Mouse (Mus musculus): ENCODE measurements around the gene P4ha3. TPM values are rescaled to one million over a fixed set of nuclear protein-coding genes. Genes with fewer than 3 reads are reported as not detected.
A peak's percentile ranks its signal among the peaks of the same experiment; 100 is the strongest.

The P4ha3 gene
- polyA plus RNA-seq, 1 experiment from 2014 or later, result 0.76 TPM

DNA sequence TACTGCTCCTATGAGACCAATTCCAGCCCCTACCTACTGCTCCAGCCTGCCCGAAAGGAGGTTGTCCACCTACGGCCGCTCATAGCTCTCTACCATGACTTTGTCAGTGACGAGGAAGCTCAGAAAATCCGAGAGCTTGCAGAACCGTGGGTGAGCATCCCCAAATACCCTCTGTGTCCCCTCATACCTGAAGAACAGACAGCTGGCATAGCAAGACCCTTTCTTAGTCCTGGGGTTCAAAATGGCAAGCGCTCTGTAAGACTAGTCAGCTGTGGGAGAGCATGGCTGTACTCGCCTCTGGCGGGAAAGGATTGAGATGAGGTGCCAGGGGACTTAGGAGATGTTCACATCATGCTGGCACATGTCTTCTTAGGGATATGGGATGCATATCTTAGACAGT, 20.6 kb downstream of the P4ha3 start:
- WGBS (ENCODE audit: insufficient replicate concordance), result 78% methylated on average over 9 of the region's 9 CpGs
- peaks cover 21% of the 10 kb centered on the region for H3K4me1 ChIP-seq (replicated peaks)

GRCm38 (mm10) chr7:100307872-100308653, 22.7 kb downstream of the P4ha3 start:
- peaks cover 21% of the 10 kb centered on the region for H3K4me1 ChIP-seq (replicated peaks)
- H3K9ac ChIP-seq, result no peak overlapping the region
- H3K4me3 ChIP-seq (replicated peaks), result no peak overlapping the region
- no peak for DNase-seq
- WGBS (ENCODE audit: insufficient replicate concordance), result 62% methylated on average over 6 of the region's 6 CpGs
- H3K27ac ChIP-seq, result no peak overlapping the region
- ATAC-seq (ENCODE audit: low read depth), result no peak
- no peak overlapping the region for H3K4me2 ChIP-seq
- H3K36me3 ChIP-seq, result no peaks in the 10 kb centered on the region
- no peaks in the 10 kb centered on the region for H3K27me3 ChIP-seq
- H3K9me3 ChIP-seq (replicated peaks), result no peaks in the 10 kb centered on the region

More for the DNA sequence above, 20.6 kb downstream of the P4ha3 start:
- Histone ChIP-seq H3K36me3 (no peaks in the 10 kb centered on the region), H3K27ac (no peak overlapping the region), H3K9ac (no peak overlapping the region), H3K9me3 (replicated peaks) (no peaks in the 10 kb centered on the region), H3K27me3 (no peaks in the 10 kb centered on the region), H3K4me3 (replicated peaks) (no peak overlapping the region), H3K4me2 (no peak overlapping the region)
- ATAC-seq (ENCODE audit: low read depth), result no peak
- DNase-seq, result no peak

GRCm38 (mm10) chr7:100309216-100309615, 23.9 kb downstream of the P4ha3 start:
- no peaks in the 10 kb centered on the region for H3K27me3 ChIP-seq
- H3K27ac ChIP-seq, result no peak overlapping the region
- 50% methylated on average over 1 of the region's 1 CpGs for WGBS (ENCODE audit: insufficient replicate concordance)
- H3K9me3 ChIP-seq (replicated peaks), result no peaks in the 10 kb centered on the region
- DNase-seq, result no peak
- H3K4me2 ChIP-seq, result no peak overlapping the region
- no peak overlapping the region for H3K9ac ChIP-seq
- peaks cover 24% of the 10 kb centered on the region for H3K4me1 ChIP-seq (replicated peaks)
- H3K36me3 ChIP-seq, result no peaks in the 10 kb centered on the region
- ATAC-seq (ENCODE audit: low read depth), result peak; percentile 47; the same call in 1 of the 2 replicates
- H3K4me3 ChIP-seq (replicated peaks), result no peak overlapping the region

DNA sequence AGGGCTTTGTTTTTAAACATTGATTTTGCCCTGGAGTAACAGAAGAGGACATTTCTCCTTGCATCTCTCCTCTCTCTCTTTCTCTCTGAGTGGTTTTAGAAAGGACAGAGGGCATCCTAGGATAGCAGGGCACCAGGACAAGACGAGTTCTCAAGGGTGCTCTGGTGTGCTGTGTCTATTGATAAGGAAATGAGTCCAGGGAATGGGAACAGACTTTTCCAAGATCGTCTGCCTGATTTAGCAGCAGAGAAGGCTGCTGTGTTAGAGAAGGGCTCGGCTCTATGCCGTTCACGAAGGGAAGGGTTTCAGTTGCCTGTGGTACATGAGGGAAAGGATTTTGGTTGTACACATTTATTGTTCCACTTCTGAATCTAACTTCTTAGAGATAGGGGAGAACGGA, 24.4 kb downstream of the P4ha3 start:
- no peak overlapping the region for H3K4me3 ChIP-seq (replicated peaks)
- ATAC-seq (ENCODE audit: low read depth) (no peak), DNase-seq (no peak)
- no peak overlapping the region; the same call in 1 of the 2 replicates for H3K9ac ChIP-seq
- H3K36me3 ChIP-seq, result no peaks in the 10 kb centered on the region
- no peak overlapping the region for H3K4me2 ChIP-seq
- H3K27me3 ChIP-seq, result no peaks in the 10 kb centered on the region
- no peak overlapping the region; the same call in 1 of the 2 replicates for H3K27ac ChIP-seq
- WGBS (ENCODE audit: insufficient replicate concordance), result 38% methylated on average over 6 of the region's 6 CpGs
- H3K4me1 ChIP-seq (replicated peaks), result peaks cover 24% of the 10 kb centered on the region
- H3K9me3 ChIP-seq (replicated peaks), result no peaks in the 10 kb centered on the region

DNA sequence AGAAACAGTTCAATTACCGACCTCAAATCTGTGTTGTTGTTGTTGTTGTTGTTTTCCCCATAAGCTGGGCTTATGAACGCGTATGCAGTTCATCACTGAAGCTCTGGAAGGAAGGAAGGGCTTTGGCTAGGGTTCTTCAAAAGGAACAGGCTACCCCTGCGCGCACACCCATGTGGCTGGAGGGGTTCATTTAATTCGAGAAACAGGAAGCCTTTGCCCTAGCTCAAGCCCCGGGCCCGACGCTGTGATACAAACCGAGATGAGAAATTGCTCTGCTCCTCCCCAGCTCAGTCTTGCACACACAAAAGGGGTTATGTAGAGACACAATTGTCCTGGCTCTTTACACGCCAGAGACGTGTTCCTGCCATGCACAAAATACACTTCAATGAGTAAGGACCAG, 25.0 kb downstream of the P4ha3 start:
- H3K36me3 ChIP-seq, result no peaks in the 10 kb centered on the region
- no peaks in the 10 kb centered on the region for H3K27me3 ChIP-seq
- DNase-seq (no peak), ATAC-seq (ENCODE audit: low read depth) (no peak)
- H3K27ac ChIP-seq, result no peak overlapping the region
- no peak overlapping the region for H3K4me3 ChIP-seq (replicated peaks)
- H3K9ac ChIP-seq, result no peak overlapping the region
- no peaks in the 10 kb centered on the region for H3K9me3 ChIP-seq (replicated peaks)
- peaks cover 24% of the 10 kb centered on the region for H3K4me1 ChIP-seq (replicated peaks)
- WGBS (ENCODE audit: insufficient replicate concordance), result 58% methylated on average over 12 of the region's 12 CpGs
- H3K4me2 ChIP-seq, result no peak overlapping the region

DNA sequence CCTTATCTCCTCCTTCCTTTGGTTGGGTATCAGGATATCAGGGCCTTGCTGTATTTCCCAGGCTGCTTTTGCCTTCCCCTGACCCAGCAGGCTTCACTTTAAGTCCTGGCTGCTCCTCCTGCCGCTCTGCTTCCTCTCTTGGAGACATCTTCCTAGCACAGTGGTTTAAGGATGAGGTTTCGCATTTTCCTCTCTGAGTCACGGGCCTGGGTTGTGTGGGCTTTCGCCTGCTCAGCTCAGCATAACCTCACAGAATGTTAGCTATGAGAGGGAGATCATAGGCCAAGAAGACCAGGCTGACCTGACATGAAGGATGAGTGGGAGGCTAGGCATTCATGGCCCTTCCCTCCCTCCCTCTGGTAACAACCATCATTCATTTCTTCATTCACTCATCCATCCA, 27.4 kb downstream of the P4ha3 start:
- Histone ChIP-seq H3K36me3 (no peaks in the 10 kb centered on the region), H3K27ac (no peak overlapping the region), H3K9ac (no peak overlapping the region), H3K4me1 (replicated peaks) (peaks cover 44% of the 10 kb centered on the region), H3K4me2 (no peak overlapping the region), H3K27me3 (no peaks in the 10 kb centered on the region), H3K4me3 (replicated peaks) (no peak overlapping the region), H3K9me3 (replicated peaks) (no peaks in the 10 kb centered on the region)
- no peak for DNase-seq
- no peak for ATAC-seq (ENCODE audit: low read depth)
- 41% methylated on average over 4 of the region's 4 CpGs for WGBS (ENCODE audit: insufficient replicate concordance)

DNA sequence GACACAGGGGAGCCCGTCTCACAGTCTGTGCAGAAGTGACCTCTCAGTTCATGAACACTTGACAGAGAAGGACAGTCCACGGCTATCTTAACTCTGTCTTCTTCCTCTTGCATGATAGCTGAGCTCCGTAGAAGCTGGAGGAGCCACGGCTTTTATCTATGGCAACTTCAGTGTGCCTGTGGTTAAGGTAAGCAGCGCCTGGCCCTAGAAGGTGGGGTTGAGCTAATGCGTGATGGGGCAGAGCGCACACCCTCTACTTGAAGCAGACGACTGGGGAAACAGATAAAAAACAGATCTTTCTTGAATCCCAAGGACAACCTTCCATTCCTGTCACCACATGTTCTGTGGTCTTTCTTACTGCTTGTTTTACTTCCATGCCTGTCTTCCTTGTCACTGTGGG, 31.6 kb downstream of the P4ha3 start:
- peak; percentile 89 for ATAC-seq (ENCODE audit: low read depth)
- WGBS (ENCODE audit: insufficient replicate concordance), result 26% methylated on average over 8 of the region's 8 CpGs

DNA sequence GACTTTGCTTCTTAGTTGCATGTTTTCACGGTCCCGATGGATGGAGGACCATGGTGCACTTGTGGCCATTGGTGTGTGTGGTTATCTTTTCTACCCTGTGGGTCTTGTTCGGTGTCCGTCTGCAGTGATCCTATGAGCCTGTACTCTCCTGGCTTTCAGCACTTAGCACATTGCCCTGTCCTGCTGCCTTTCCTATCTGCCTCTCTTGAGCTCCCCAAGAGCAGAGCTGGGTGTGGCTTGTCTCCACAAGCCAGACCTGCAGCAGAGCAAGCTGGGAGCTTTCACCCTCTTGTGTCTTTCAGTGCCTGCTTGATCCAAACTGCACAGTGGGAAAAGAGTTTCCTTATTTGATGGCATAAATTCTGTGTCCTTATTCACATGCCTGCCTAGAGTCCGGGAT, 32.2 kb downstream of the P4ha3 start:
- 75% methylated on average over 5 of the region's 5 CpGs for WGBS (ENCODE audit: insufficient replicate concordance)
- Histone ChIP-seq H3K27ac (peak overlapping the region; percentile 40), H3K27me3 (no peaks in the 10 kb centered on the region), H3K9ac (no peak overlapping the region), H3K4me2 (peak overlapping the region; percentile 10; the same call in 1 of the 2 replicates), H3K36me3 (no peaks in the 10 kb centered on the region), H3K4me3 (replicated peaks) (no peak overlapping the region), H3K9me3 (replicated peaks) (no peaks in the 10 kb centered on the region), H3K4me1 (replicated peaks) (peaks cover 31% of the 10 kb centered on the region)
- peak; percentile 74 for ATAC-seq (ENCODE audit: low read depth)
- DNase-seq, result peak; percentile 12

More for the DNA sequence above, 31.6 kb downstream of the P4ha3 start:
- H3K4me2 ChIP-seq, result peak overlapping the region; percentile 10
- no peaks in the 10 kb centered on the region for H3K27me3 ChIP-seq
- peak overlapping the region; percentile 40 for H3K27ac ChIP-seq
- H3K36me3 ChIP-seq, result no peaks in the 10 kb centered on the region
- H3K4me1 ChIP-seq (replicated peaks), result peaks cover 31% of the 10 kb centered on the region
- no peak overlapping the region for H3K9ac ChIP-seq
- H3K9me3 ChIP-seq (replicated peaks), result no peaks in the 10 kb centered on the region
- no peak overlapping the region for H3K4me3 ChIP-seq (replicated peaks)
- peak; percentile 21 for DNase-seq

DNA sequence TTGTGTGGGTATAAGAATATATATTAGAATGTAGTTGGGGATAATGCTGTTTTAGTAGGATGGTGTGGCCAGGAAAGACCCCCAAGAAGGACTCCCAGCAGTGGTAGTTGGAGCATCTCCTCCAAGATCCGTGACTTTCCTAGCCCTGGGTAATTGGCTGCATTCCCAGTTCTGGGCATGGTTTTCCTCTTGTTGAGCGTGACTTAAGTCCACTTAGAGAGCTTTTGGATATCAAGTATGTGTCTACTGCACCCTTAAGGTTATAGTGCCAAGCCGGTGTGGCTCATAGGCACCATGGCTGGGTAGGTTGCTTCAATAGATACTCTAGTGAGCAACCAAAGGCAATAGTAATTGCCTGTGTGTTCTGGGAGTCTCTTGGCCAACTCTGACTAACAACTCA, 38.4 kb downstream of the P4ha3 start:
- H3K27me3 ChIP-seq, result no peaks in the 10 kb centered on the region
- H3K9ac ChIP-seq, result no peak overlapping the region
- H3K36me3 ChIP-seq, result peaks cover 13% of the 10 kb centered on the region
- no peaks in the 10 kb centered on the region for H3K4me1 ChIP-seq (replicated peaks)
- no peak overlapping the region for H3K4me2 ChIP-seq
- no peak overlapping the region for H3K4me3 ChIP-seq (replicated peaks)
- ATAC-seq (ENCODE audit: low read depth), result no peak
- WGBS (ENCODE audit: insufficient replicate concordance), result 91% methylated on average over 3 of the region's 3 CpGs
- no peak overlapping the region for H3K27ac ChIP-seq
- no peaks in the 10 kb centered on the region for H3K9me3 ChIP-seq (replicated peaks)
- DNase-seq, result no peak

DNA sequence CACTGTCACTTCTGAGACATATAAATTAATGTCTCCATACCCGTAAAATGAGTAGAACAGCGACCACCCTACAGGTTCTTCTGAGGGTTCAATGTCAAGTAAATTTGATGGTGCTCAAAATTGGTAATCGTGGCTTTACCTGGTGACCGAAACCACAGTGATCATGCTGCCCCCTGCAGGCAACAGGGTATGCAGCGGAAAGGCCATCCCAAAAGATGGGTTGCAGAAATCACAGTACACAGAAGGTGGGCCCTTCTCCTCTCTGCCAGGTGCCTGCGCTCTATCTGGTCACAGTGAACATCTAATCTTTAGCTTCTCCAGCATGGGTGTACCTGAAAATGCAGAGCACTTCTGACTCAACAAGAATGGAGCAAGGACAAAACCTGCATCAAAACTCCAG, 40.2 kb downstream of the P4ha3 start:
- H3K27ac ChIP-seq, result no peak overlapping the region
- H3K36me3 ChIP-seq, result peaks cover 22% of the 10 kb centered on the region
- no peaks in the 10 kb centered on the region for H3K27me3 ChIP-seq
- H3K4me1 ChIP-seq (replicated peaks), result no peaks in the 10 kb centered on the region
- H3K4me3 ChIP-seq (replicated peaks), result no peak overlapping the region
- H3K9ac ChIP-seq, result no peak overlapping the region
- ATAC-seq (ENCODE audit: low read depth) (no peak), DNase-seq (no peak)
- 71% methylated on average over 6 of the region's 6 CpGs for WGBS (ENCODE audit: insufficient replicate concordance)
- H3K9me3 ChIP-seq (replicated peaks), result no peaks in the 10 kb centered on the region
- no peak overlapping the region for H3K4me2 ChIP-seq

GRCm38 (mm10) chr7:100327514-100327913, 42.2 kb downstream of the P4ha3 start:
- WGBS (ENCODE audit: insufficient replicate concordance), result 69% methylated on average over 7 of the region's 7 CpGs
- Histone ChIP-seq H3K36me3 (peaks cover 38% of the 10 kb centered on the region), H3K27ac (no peak overlapping the region)

GRCm38 (mm10) chr7:100328636-100329035, 43.3 kb downstream of the P4ha3 start:
- DNase-seq, result no peak
- Histone ChIP-seq H3K4me2 (no peak overlapping the region), H3K4me3 (replicated peaks) (no peak overlapping the region), H3K27me3 (no peaks in the 10 kb centered on the region), H3K4me1 (replicated peaks) (no peaks in the 10 kb centered on the region), H3K9ac (no peak overlapping the region), H3K36me3 (peaks cover 43% of the 10 kb centered on the region), H3K27ac (no peak overlapping the region), H3K9me3 (replicated peaks) (no peaks in the 10 kb centered on the region)
- ATAC-seq (ENCODE audit: low read depth), result no peak
- 86% methylated on average over 4 of the region's 4 CpGs for whole genome bisulfite sequencing (ENCODE audit: insufficient replicate concordance)

More at GRCm38 (mm10) chr7:100327514-100327913, 42.2 kb downstream of the P4ha3 start:
- no peaks in the 10 kb centered on the region for H3K27me3 ChIP-seq
- no peak overlapping the region for H3K4me2 ChIP-seq
- no peak overlapping the region for H3K9ac ChIP-seq
- H3K4me1 ChIP-seq (replicated peaks), result no peaks in the 10 kb centered on the region
- DNase-seq (no peak), ATAC-seq (ENCODE audit: low read depth) (no peak)
- H3K9me3 ChIP-seq (replicated peaks), result no peaks in the 10 kb centered on the region
- no peak overlapping the region for H3K4me3 ChIP-seq (replicated peaks)

All from liver, embryonic 13.5 days (tissue).